Comparison of ENCODE assay signal across 12 mouse cellular contexts in the genomic region with DNA sequence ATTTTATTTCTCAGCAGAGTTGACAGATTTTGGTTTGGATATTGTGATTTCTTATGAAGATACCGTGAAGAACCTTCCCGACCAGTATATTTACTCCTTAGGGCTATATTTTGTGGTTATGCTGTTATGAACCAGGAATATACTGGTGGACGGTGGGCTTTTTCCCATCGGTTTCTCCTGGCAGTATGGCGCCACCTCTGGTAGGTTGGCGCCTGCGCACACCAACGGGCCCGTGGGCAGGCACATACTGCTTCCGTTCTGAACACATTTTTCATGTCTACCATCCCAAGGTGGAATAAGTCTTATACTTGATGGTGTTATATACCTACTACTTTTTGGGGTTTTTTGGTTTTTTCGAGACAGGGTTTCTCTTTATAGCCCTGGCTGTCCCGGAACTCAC. TPM values are rescaled to one million over a fixed set of nuclear protein-coding genes. Genes with fewer than 3 reads are reported as not detected.
A peak's percentile ranks its signal among the peaks of the same experiment; 100 is the strongest.
DNase-seq lines count a peak whose midpoint lies in the region; ATAC-seq and TF ChIP-seq lines count a peak whose summit lies in the region.
"Had no signal": no experiment of that assay in that cellular context is flagged by ENCODE, and none has a peak within 500 bp of the region (broad histone marks: within the 10 kb centered on the region; RNA-seq: fewer than 3 reads in every experiment).

No protein-coding gene starts in this region.

- no peak overlapping the region for H3K4me3 ChIP-seq in liver, postnatal 0 days (ENCODE audit: low read depth, low read length)
- no peak overlapping the region for H3K4me3 ChIP-seq in liver, embryonic 11.5 days (ENCODE audit: low read depth, low read length)
- no peak overlapping the region for H3K4me3 ChIP-seq in bone marrow, adult 2 months (replicated peaks; ENCODE audit: control insufficient read depth, low read depth, low read length)
- no peak overlapping the region for H3K4me3 ChIP-seq in hindbrain, embryonic 15.5 days
- H3K4me3 ChIP-seq in neural tube, embryonic 15.5 days (replicated peaks) = peak overlapping the region; percentile 6

- no peak overlapping the region for H3K9ac ChIP-seq in liver, postnatal 0 days (replicated peaks)
- H3K9ac ChIP-seq in liver, embryonic 11.5 days (ENCODE audit: low read depth, low read length) = no peak overlapping the region
- H3K9ac ChIP-seq in hindbrain, embryonic 15.5 days = no peak overlapping the region
- H3K9ac ChIP-seq in neural tube, embryonic 15.5 days (replicated peaks) = no peak overlapping the region
- H3K9ac ChIP-seq: liver, embryonic 15.5 days had no signal

- H3K9me3 ChIP-seq in liver, postnatal 0 days (ENCODE audit: low read length) = no peaks in the 10 kb centered on the region
- no peaks in the 10 kb centered on the region for H3K9me3 ChIP-seq in liver, embryonic 11.5 days (ENCODE audit: control insufficient read depth, low read length)
- no peaks in the 10 kb centered on the region for H3K9me3 ChIP-seq in hindbrain, embryonic 15.5 days
- no peaks in the 10 kb centered on the region for H3K9me3 ChIP-seq in neural tube, embryonic 15.5 days (replicated peaks)
- H3K9me3 ChIP-seq: liver, embryonic 15.5 days had no signal

- peak; percentile 32; the same call in 1 of the 2 replicates for TF ChIP-seq CTCF in liver, postnatal 0 days (IDR thresholded peaks at IDR 0.05; ENCODE audit: low read depth)
- TF ChIP-seq CTCF in bone marrow, adult 2 months (IDR thresholded peaks at IDR 0.05; ENCODE audit: control insufficient read depth, insufficient read depth, low read length) = 0 out of 2 replicates have a peak, but pooled peaks have one; percentile 21

- TF ChIP-seq POLR2A in bone marrow, adult 2 months (IDR thresholded peaks at IDR 0.05; ENCODE audit: borderline replicate concordance, control insufficient read depth, low read depth, low read length) = no peak

- peaks cover 8% of the 10 kb centered on the region; the same call in 1 of the 2 replicates for H3K27me3 ChIP-seq in liver, postnatal 0 days (ENCODE audit: insufficient read depth, low read length)
- H3K27me3 ChIP-seq in liver, embryonic 11.5 days (replicated peaks; ENCODE audit: control insufficient read depth, insufficient read depth, low read length) = peaks cover 5% of the 10 kb centered on the region; the same call in 1 of the 2 replicates
- H3K27me3 ChIP-seq in hindbrain, embryonic 15.5 days = peaks cover under 1% of the 10 kb centered on the region; the same call in 1 of the 2 replicates
- H3K27me3 ChIP-seq in neural tube, embryonic 15.5 days (replicated peaks) = no peaks in the 10 kb centered on the region

- no peak for TF ChIP-seq EP300 in liver, postnatal 0 days (IDR thresholded peaks at IDR 0.05; ENCODE audit: low read depth)

- H3K27ac ChIP-seq in liver, postnatal 0 days (ENCODE audit: low read depth) = no peak overlapping the region
- no peak overlapping the region for H3K27ac ChIP-seq in liver, embryonic 11.5 days (ENCODE audit: low read depth, low read length)
- no peak overlapping the region for H3K27ac ChIP-seq in bone marrow, adult 2 months (ENCODE audit: control insufficient read depth, insufficient read depth, low read depth, low read length, poor library complexity)
- no peak overlapping the region for H3K27ac ChIP-seq in hindbrain, embryonic 15.5 days (replicated peaks)
- H3K27ac ChIP-seq in neural tube, embryonic 15.5 days (replicated peaks) = no peak overlapping the region
- H3K27ac ChIP-seq: liver, embryonic 15.5 days had no signal

- no peaks in the 10 kb centered on the region for H3K36me3 ChIP-seq in liver, postnatal 0 days (replicated peaks; ENCODE audit: insufficient read depth, low read length)
- peaks cover 2% of the 10 kb centered on the region; the same call in 1 of the 2 replicates for H3K36me3 ChIP-seq in liver, embryonic 11.5 days (ENCODE audit: control insufficient read depth, insufficient read depth, low read length)
- H3K36me3 ChIP-seq in hindbrain, embryonic 15.5 days = peaks cover 12% of the 10 kb centered on the region; the same call in 1 of the 2 replicates
- H3K36me3 ChIP-seq in neural tube, embryonic 15.5 days = peaks cover 24% of the 10 kb centered on the region
- H3K36me3 ChIP-seq: liver, embryonic 15.5 days had no signal

- 86% methylated on average over 12 of the region's 12 CpGs for WGBS in liver, postnatal 0 days (ENCODE audit: insufficient replicate concordance)
- 90% methylated on average over 12 of the region's 12 CpGs for WGBS in liver, embryonic 11.5 days
- 87% methylated on average over 12 of the region's 12 CpGs for WGBS in bone marrow, adult 2 months
- 96% methylated on average over 12 of the region's 12 CpGs for WGBS in hindbrain, embryonic 15.5 days
- WGBS in neural tube, embryonic 15.5 days = 93% methylated on average over 12 of the region's 12 CpGs

- no peak for DNase-seq in liver, postnatal 0 days
- DNase-seq in liver, embryonic 11.5 days (ENCODE audit: low spot score) = no peak
- no peak for DNase-seq in thymus, postnatal 4 days
- DNase-seq in heart, adult 11 months = no peak
- DNase-seq in spleen, postnatal 36 days (ENCODE audit: low spot score in 2 of 2) = no peak
- DNase-seq: cerebellum, postnatal 25 days; kidney, adult 2 months had no signal

- H3K4me1 ChIP-seq in liver, postnatal 0 days (ENCODE audit: insufficient read depth) = no peaks in the 10 kb centered on the region
- H3K4me1 ChIP-seq in liver, embryonic 11.5 days (replicated peaks; ENCODE audit: control insufficient read depth, insufficient read depth, low read length) = no peaks in the 10 kb centered on the region
- no peaks in the 10 kb centered on the region; the same call in 1 of the 2 replicates for H3K4me1 ChIP-seq in bone marrow, adult 2 months (ENCODE audit: control insufficient read depth, insufficient read depth, low read length)
- H3K4me1 ChIP-seq in hindbrain, embryonic 15.5 days (replicated peaks) = peaks cover 15% of the 10 kb centered on the region
- peaks cover 24% of the 10 kb centered on the region for H3K4me1 ChIP-seq in neural tube, embryonic 15.5 days

- H3K4me2 ChIP-seq in liver, postnatal 0 days (ENCODE audit: low read depth, low read length) = no peak overlapping the region
- no peak overlapping the region for H3K4me2 ChIP-seq in liver, embryonic 11.5 days
- H3K4me2 ChIP-seq in hindbrain, embryonic 15.5 days = peak overlapping the region; percentile 85
- H3K4me2 ChIP-seq in neural tube, embryonic 15.5 days = peak overlapping the region; percentile 70

- no peak for ATAC-seq in liver, postnatal 0 days
- ATAC-seq in liver, embryonic 11.5 days (replicated peaks; ENCODE audit: low FRiP score) = no peak
- no peak for ATAC-seq in hindbrain, embryonic 15.5 days (ENCODE audit: low FRiP score, low read depth)
- ATAC-seq in neural tube, embryonic 15.5 days (ENCODE audit: low FRiP score) = no peak
- ATAC-seq: activated CD4-positive, CD25-positive, alpha-beta regulatory T cell, adult 4 months had no signal

RNA-seq across cellular contexts. Expression of gene Eid2, which starts 1.7 kb away (rescaled TPM):
- polyA plus RNA-seq in liver, postnatal 0 days (2015; fragmentation: Nextera tagmentation; extraction: Ambion mirVana) = 1.3 and 1.4 TPM in 2 replicates
- polyA plus RNA-seq in liver, embryonic 11.5 days (2014; fragmentation: Nextera tagmentation; extraction: Ambion mirVana) = 3.8 and 4.6 TPM in 2 replicates
- polyA plus RNA-seq in bone marrow, adult 2 months (2011; ENCODE audit: insufficient read depth, insufficient read length, low replicate concordance, missing spikeins) = 0.70 and 3.3 TPM in 2 replicates
- 19.9 and 23.7 TPM in 2 replicates for polyA plus RNA-seq in hindbrain, embryonic 15.5 days (2015; fragmentation: Nextera tagmentation; extraction: Ambion mirVana)
- 6.9 and 18.2 TPM in 2 replicates for polyA plus RNA-seq in neural tube, embryonic 15.5 days (2015; fragmentation: Nextera tagmentation; extraction: Ambion mirVana)

RNA-seq across cellular contexts. Expression of gene Eid2b, which starts 8.2 kb away (rescaled TPM):
- 3.4 and 3.9 TPM in 2 replicates for polyA plus RNA-seq in liver, postnatal 0 days (2015; fragmentation: Nextera tagmentation; extraction: Ambion mirVana)
- 5.9 and 6.5 TPM in 2 replicates for polyA plus RNA-seq in liver, embryonic 11.5 days (2014; fragmentation: Nextera tagmentation; extraction: Ambion mirVana)
- polyA plus RNA-seq in bone marrow, adult 2 months (2011; ENCODE audit: insufficient read depth, insufficient read length, low replicate concordance, missing spikeins) = 1.5 and 2.3 TPM in 2 replicates
- polyA plus RNA-seq in hindbrain, embryonic 15.5 days (2015; fragmentation: Nextera tagmentation; extraction: Ambion mirVana) = 38.4 and 38.7 TPM in 2 replicates
- polyA plus RNA-seq in neural tube, embryonic 15.5 days (2015; fragmentation: Nextera tagmentation; extraction: Ambion mirVana) = 33.5 and 37.7 TPM in 2 replicates

RNA-seq across cellular contexts. Expression of gene Selenov, which starts 21.6 kb away (rescaled TPM):
- 0.12 TPM in 1 of 2 replicates, not detected in the other for polyA plus RNA-seq in liver, postnatal 0 days (2015; fragmentation: Nextera tagmentation; extraction: Ambion mirVana)
- polyA plus RNA-seq in liver, embryonic 11.5 days (2014; fragmentation: Nextera tagmentation; extraction: Ambion mirVana) = not detected in 2 replicates
- not detected in 2 replicates for polyA plus RNA-seq in bone marrow, adult 2 months (2011; ENCODE audit: insufficient read depth, insufficient read length, low replicate concordance, missing spikeins)
- 0.62 and 1.4 TPM in 2 replicates for polyA plus RNA-seq in hindbrain, embryonic 15.5 days (2015; fragmentation: Nextera tagmentation; extraction: Ambion mirVana)
- 1.8 and 2.4 TPM in 2 replicates for polyA plus RNA-seq in neural tube, embryonic 15.5 days (2015; fragmentation: Nextera tagmentation; extraction: Ambion mirVana)
- polyA plus RNA-seq: activated CD4-positive, CD25-positive, alpha-beta regulatory T cell, adult 4 months; kidney, adult 2 months had no signal

RNA-seq across cellular contexts. Expression of gene Dll3, which starts 32.7 kb away (rescaled TPM):
- polyA plus RNA-seq in liver, postnatal 0 days (2015; fragmentation: Nextera tagmentation; extraction: Ambion mirVana) = 0.12 TPM in 1 of 2 replicates, not detected in the other
- 0.31 and 0.62 TPM in 2 replicates for polyA plus RNA-seq in liver, embryonic 11.5 days (2014; fragmentation: Nextera tagmentation; extraction: Ambion mirVana)
- polyA plus RNA-seq in bone marrow, adult 2 months (2011; ENCODE audit: insufficient read depth, insufficient read length, low replicate concordance, missing spikeins) = not detected in 2 replicates
- polyA plus RNA-seq in hindbrain, embryonic 15.5 days (2015; fragmentation: Nextera tagmentation; extraction: Ambion mirVana) = 18.4 and 26.9 TPM in 2 replicates
- polyA plus RNA-seq in neural tube, embryonic 15.5 days (2015; fragmentation: Nextera tagmentation; extraction: Ambion mirVana) = 18.6 and 19.8 TPM in 2 replicates
- polyA plus RNA-seq: kidney, adult 2 months; liver, embryonic 15.5 days had no signal

RNA-seq across cellular contexts. Expression of gene Timm50, which starts 42.5 kb away (rescaled TPM):
- polyA plus RNA-seq in liver, postnatal 0 days (2015; fragmentation: Nextera tagmentation; extraction: Ambion mirVana) = 52.0 and 53.9 TPM in 2 replicates
- 217 and 224 TPM in 2 replicates for polyA plus RNA-seq in liver, embryonic 11.5 days (2014; fragmentation: Nextera tagmentation; extraction: Ambion mirVana)
- polyA plus RNA-seq in bone marrow, adult 2 months (2011; ENCODE audit: insufficient read depth, insufficient read length, low replicate concordance, missing spikeins) = 44.6 and 44.8 TPM in 2 replicates
- 129 and 131 TPM in 2 replicates for polyA plus RNA-seq in hindbrain, embryonic 15.5 days (2015; fragmentation: Nextera tagmentation; extraction: Ambion mirVana)
- 125 and 136 TPM in 2 replicates for polyA plus RNA-seq in neural tube, embryonic 15.5 days (2015; fragmentation: Nextera tagmentation; extraction: Ambion mirVana)

Comparison
In these comparisons a context has a peak if more than half of its experiments do, and no peak if none do; other contexts are left out.
1. H3K4me2 ChIP-seq: peak in hindbrain, embryonic 15.5 days (single experiment) and neural tube, embryonic 15.5 days (single experiment); none in liver, postnatal 0 days (single experiment) and liver, embryonic 11.5 days (single experiment).